Mouse (Mus musculus): ENCODE data around the gene Ptpn6. TPM values are rescaled to one million over a fixed set of nuclear protein-coding genes. Genes with fewer than 3 reads are reported as not detected.

Gene Ptpn6
- polyA plus RNA-seq, 1 experiment from 2014 or later = 12.6 TPM

DNA sequence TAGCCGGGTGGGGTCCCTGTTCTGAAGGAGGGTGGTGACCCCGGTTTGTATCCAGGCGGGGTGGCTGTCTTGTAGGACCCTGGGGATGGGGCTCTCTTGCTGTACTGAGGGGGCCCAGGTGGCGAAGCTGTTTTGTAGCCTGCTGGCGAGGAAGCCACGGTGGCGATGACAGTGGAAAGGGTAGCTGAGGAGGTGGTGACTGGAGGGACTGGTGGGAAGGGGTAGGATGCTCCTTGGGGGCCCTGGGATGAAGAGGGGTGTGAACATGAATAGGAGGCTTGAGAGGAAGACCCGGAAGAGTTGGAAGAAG, 7.7 kb upstream of the Ptpn6 start:
- H3K27ac ChIP-seq (ENCODE audit: low read depth) = peak overlapping the region; percentile 88
- peak overlapping the region; percentile 73 for H3K9ac ChIP-seq
- peak overlapping the region; percentile 44 for H3K4me3 ChIP-seq (ENCODE audit: low read depth, low read length)
- peak overlapping the region; percentile 97 for H3K4me2 ChIP-seq
- peaks cover 69% of the 10 kb centered on the region for H3K36me3 ChIP-seq (ENCODE audit: insufficient read depth)
- DNase-seq = no peak
- ATAC-seq (ENCODE audit: insufficient read depth) = peak; percentile 3; the same call in 1 of the 2 replicates
- no peaks in the 10 kb centered on the region for H3K27me3 ChIP-seq (ENCODE audit: insufficient read depth, low read length)
- H3K9me3 ChIP-seq (ENCODE audit: low read depth, low read length) = no peaks in the 10 kb centered on the region
- TF ChIP-seq CTCF (IDR thresholded peaks at IDR 0.05; ENCODE audit: low read depth) = no peak
- WGBS = 19% methylated on average over 8 of the region's 8 CpGs
- 0 out of 2 replicates have a peak, but pooled peaks cover 11% of the 10 kb centered on the region for H3K4me1 ChIP-seq (ENCODE audit: insufficient read depth)

DNA sequence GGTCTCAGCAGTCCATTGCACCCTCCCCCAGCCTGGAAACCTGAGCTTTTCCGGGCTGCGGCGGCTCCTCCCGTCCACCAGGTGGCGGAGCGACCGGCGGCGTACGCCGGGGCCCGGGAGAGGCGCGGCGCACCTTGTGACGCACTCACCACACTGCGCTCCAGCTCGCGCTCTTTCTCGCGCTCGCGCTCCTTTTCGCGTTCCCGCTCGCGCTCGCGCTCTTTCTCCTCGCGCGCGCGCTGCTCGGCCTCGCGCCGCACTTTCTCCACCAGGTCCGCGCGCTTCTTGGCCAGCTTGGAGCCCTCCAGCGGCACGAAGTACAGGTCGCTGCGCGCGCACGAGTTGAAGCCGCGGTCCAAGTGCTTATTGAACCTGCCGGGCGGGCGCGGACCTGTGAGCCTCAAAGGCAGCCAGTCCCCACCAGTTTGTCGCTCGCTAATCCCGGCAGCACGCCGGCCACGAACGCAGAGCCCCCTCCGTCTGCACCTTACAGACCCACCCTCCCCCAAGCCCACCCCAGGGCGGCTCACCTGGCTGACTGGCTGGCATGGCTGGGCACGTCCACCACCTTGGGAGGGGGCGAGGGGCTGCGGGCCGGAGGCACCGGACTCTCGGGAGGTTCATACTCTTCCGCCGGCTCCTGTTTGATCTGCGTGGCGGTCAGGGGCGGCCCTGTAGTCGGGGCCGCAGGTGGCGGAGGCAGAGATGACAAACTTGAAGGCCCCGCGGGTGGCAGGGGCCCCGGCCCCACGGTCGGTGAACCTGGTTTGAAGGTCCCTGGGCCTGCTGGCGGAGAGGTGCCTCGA, 7.2 kb upstream of the Ptpn6 start:
- Histone ChIP-seq H3K27me3 (ENCODE audit: insufficient read depth, low read length) (no peaks in the 10 kb centered on the region), H3K36me3 (ENCODE audit: insufficient read depth) (peaks cover 69% of the 10 kb centered on the region), H3K4me2 (peak overlapping the region; percentile 97), H3K9me3 (ENCODE audit: low read depth, low read length) (no peaks in the 10 kb centered on the region), H3K4me1 (ENCODE audit: insufficient read depth) (0 out of 2 replicates have a peak, but pooled peaks cover 11% of the 10 kb centered on the region), H3K9ac (peak overlapping the region; percentile 73), H3K4me3 (ENCODE audit: low read depth, low read length) (peak overlapping the region; percentile 44), H3K27ac (ENCODE audit: low read depth) (peak overlapping the region; percentile 88)
- WGBS = 2% methylated on average over 85 of the region's 85 CpGs
- TF ChIP-seq CTCF (IDR thresholded peaks at IDR 0.05; ENCODE audit: low read depth) = peak; percentile 75
- ATAC-seq (ENCODE audit: insufficient read depth) = peak; percentile 72
- peak; percentile 97 for DNase-seq

DNA sequence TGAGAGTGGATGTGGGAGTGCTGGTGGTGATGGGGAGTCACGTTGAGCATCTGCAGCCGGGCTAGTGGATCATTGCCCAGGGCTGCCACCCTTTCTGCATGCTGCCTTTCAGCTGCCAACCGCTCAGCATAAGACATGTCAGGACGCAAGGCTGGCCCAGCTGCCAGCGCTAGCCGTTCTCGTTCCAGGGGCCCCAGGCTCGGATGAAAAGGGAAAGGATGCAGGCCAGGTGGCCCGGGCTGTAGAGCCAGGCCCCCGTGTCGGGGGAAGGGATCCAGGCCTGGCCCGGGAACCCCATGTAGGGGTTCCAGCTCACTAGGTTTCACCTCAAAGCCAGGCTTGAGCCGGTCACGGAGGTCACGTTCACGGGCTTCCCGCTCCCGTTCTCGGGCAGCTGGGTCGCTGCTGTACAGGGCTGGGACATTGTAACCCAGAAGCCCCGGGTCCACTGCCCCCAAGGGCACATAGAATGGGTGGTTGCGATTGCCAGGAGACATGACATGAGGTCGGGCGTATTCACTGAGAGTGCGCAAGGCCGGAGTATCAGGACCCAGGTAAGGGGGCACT, 6.3 kb upstream of the Ptpn6 start:
- Histone ChIP-seq H3K36me3 (ENCODE audit: insufficient read depth) (peaks cover 67% of the 10 kb centered on the region), H3K27ac (ENCODE audit: low read depth) (peak overlapping the region; percentile 46; the same call in 1 of the 2 replicates)

DNA sequence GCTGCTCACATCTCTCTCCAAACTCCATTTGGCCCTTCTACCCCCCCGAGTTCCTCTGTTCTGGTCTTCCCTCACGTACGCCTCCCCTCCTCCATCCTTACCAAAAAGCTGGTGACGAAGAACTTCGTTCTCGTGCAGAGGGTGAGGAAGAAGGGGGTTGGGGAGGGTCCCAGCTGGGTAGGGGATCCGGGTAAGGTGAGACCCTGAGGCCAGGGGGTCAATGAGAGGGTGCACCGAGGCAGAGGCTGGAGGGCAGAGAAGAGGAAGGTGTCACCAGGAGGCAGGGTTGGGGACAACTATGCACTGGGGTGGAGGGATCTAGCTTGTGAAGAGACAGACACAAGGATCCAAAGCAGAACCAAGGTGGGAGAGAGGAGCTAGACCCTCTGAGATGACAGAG, 5.1 kb upstream of the Ptpn6 start:
- H3K27ac ChIP-seq (ENCODE audit: low read depth) = no peak overlapping the region
- peaks cover 55% of the 10 kb centered on the region for H3K36me3 ChIP-seq (ENCODE audit: insufficient read depth)
- no peaks in the 10 kb centered on the region for H3K9me3 ChIP-seq (ENCODE audit: low read depth, low read length)
- DNase-seq = no peak
- H3K9ac ChIP-seq = no peak overlapping the region
- no peak for ATAC-seq (ENCODE audit: insufficient read depth)
- no peak for TF ChIP-seq CTCF (IDR thresholded peaks at IDR 0.05; ENCODE audit: low read depth)
- H3K27me3 ChIP-seq (ENCODE audit: insufficient read depth, low read length) = no peaks in the 10 kb centered on the region
- no peak overlapping the region for H3K4me2 ChIP-seq
- H3K4me1 ChIP-seq (ENCODE audit: insufficient read depth) = peaks cover 18% of the 10 kb centered on the region; the same call in 1 of the 2 replicates
- 78% methylated on average over 8 of the region's 8 CpGs for WGBS
- H3K4me3 ChIP-seq (ENCODE audit: low read depth, low read length) = no peak overlapping the region

More for the DNA sequence above, 6.3 kb upstream of the Ptpn6 start:
- ATAC-seq (ENCODE audit: insufficient read depth) (no peak), DNase-seq (no peak)
- TF ChIP-seq CTCF (IDR thresholded peaks at IDR 0.05; ENCODE audit: low read depth) = no peak
- Histone ChIP-seq H3K4me1 (ENCODE audit: insufficient read depth) (peaks cover 13% of the 10 kb centered on the region; the same call in 1 of the 2 replicates), H3K9ac (peak overlapping the region; percentile 29; the same call in 1 of the 2 replicates), H3K9me3 (ENCODE audit: low read depth, low read length) (no peaks in the 10 kb centered on the region), H3K4me3 (ENCODE audit: low read depth, low read length) (peak overlapping the region; percentile 44), H3K4me2 (peak overlapping the region; percentile 97), H3K27me3 (ENCODE audit: insufficient read depth, low read length) (no peaks in the 10 kb centered on the region)
- WGBS = 69% methylated on average over 26 of the region's 26 CpGs

DNA sequence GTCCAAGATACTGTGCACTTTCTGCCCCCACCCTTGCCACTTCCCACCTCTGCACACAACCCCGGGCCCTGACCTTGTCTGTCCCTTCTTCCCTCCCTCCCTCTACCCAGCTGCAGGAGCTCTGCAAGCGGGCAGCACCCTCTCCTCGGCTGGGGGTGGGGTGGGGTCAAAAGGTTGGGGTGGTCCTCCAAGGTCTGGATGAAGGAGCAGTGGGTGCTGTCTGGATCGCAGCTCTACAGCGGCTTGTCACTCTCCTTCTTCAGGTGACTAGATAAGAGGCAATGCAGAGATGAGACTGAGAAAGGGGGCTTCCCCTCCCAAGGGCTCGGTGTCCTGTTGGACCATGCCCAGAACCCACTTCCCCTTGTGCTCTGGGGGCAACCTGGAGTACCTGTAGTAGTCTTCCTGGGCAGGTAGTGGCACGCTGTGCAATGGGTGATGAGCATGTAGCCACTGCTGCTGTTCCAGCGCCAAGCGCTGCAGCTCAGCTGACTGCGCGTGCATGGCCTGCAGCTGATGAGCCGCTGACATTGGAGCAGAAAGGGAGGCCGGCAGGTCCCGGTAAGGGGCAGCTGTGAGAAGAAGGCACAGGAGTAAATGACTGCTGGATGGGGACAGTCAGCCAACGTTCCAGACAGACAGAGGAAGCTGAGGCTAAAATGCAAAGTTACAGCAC, 4.5 kb upstream of the Ptpn6 start:
- H3K9ac ChIP-seq = no peak overlapping the region
- no peak for ATAC-seq (ENCODE audit: insufficient read depth)

GRCm38 (mm10) chr6:124741842-124742241, 3.3 kb upstream of the Ptpn6 start:
- no peak for ATAC-seq (ENCODE audit: insufficient read depth)
- peaks cover 37% of the 10 kb centered on the region for H3K36me3 ChIP-seq (ENCODE audit: insufficient read depth)
- 62% methylated on average over 3 of the region's 3 CpGs for WGBS
- no peak for TF ChIP-seq CTCF (IDR thresholded peaks at IDR 0.05; ENCODE audit: low read depth)
- H3K9ac ChIP-seq = peak overlapping the region; percentile 6; the same call in 1 of the 2 replicates
- H3K27ac ChIP-seq (ENCODE audit: low read depth) = peak overlapping the region; percentile 100
- peaks cover 18% of the 10 kb centered on the region; the same call in 1 of the 2 replicates for H3K4me1 ChIP-seq (ENCODE audit: insufficient read depth)
- peak overlapping the region; percentile 87 for H3K4me2 ChIP-seq
- H3K4me3 ChIP-seq (ENCODE audit: low read depth, low read length) = peak overlapping the region; percentile 67
- H3K27me3 ChIP-seq (ENCODE audit: insufficient read depth, low read length) = no peaks in the 10 kb centered on the region
- H3K9me3 ChIP-seq (ENCODE audit: low read depth, low read length) = no peaks in the 10 kb centered on the region
- no peak for DNase-seq

More for the DNA sequence above, 4.5 kb upstream of the Ptpn6 start:
- H3K4me3 ChIP-seq (ENCODE audit: low read depth, low read length) = no peak overlapping the region
- DNase-seq = no peak
- peaks cover 49% of the 10 kb centered on the region for H3K36me3 ChIP-seq (ENCODE audit: insufficient read depth)
- no peak for TF ChIP-seq CTCF (IDR thresholded peaks at IDR 0.05; ENCODE audit: low read depth)
- no peak overlapping the region for H3K4me2 ChIP-seq
- H3K27me3 ChIP-seq (ENCODE audit: insufficient read depth, low read length) = no peaks in the 10 kb centered on the region
- H3K9me3 ChIP-seq (ENCODE audit: low read depth, low read length) = no peaks in the 10 kb centered on the region
- H3K27ac ChIP-seq (ENCODE audit: low read depth) = no peak overlapping the region
- peaks cover 18% of the 10 kb centered on the region; the same call in 1 of the 2 replicates for H3K4me1 ChIP-seq (ENCODE audit: insufficient read depth)
- WGBS = 87% methylated on average over 15 of the region's 15 CpGs

Data from lung, embryonic 14.5 days (tissue).